Mouse (Mus musculus): ENCODE measurements around the gene Gm17577.
"Not testable (repeated sequence)": the region's sequence is repeated elsewhere in the genome, so short reads cannot be mapped to it uniquely, and the experiment has no call there.

Gm17577 gene

DNA sequence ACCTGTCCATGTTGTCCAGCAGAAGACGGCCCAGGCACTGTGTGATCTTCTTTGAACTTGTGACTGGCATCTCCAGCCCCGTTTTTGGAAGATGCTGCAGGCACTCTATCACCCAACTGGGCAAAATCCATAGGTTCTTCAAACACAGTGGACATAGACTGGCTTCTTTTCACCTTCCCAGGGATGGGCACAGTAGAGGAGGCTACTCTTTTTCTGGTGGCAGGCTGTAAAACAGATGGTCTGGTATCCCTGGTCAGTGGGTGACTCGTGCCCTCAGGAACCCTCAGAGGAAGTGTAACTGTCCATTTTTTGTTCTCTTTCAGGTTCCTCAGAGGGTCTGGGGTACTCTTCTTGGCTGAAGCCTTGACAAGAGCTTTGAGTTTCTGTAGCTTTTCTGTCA lies at the start of gene Gm17577:
Gm17577 (minus strand) TSS at position 101 of the 400 bp plus-strand sequence.
- DNase-seq (ENCODE audit: low spot score in 2 of 2): not testable (repeated sequence)

DNA sequence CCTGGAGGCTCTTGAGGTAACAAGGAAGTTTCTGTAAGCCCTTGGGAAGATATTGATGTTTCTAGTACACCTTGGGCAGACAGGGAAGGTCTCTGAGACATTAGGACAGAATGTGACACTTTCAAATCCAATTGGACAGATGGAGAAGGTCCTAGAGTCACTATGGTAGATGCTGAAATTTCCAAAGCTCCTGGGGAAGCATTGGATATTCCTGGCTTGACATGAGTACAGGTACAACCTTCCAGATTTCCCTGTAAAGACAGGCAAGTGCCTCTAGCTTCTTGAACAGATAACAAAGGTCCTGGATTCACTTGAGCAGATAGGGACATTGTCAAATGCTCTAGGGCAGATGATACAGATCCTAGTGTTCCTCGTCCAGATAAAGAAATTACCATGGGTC lies 24.3 kb downstream of the Gm17577 start, which contains the start of gene Srsx:
Srsx (minus strand) TSS at position 101 of the 400 bp plus-strand sequence.
- not testable (repeated sequence) for DNase-seq (ENCODE audit: low spot score in 2 of 2)
